Mouse (Mus musculus): ENCODE measurements at regions not wholly inside any gene's neighbourhood (a gene's known extent, or its start where the extent isn't known, plus 50 kb on each side); places are given as distances from the start of the nearest gene placed in this dataset.

DNA sequence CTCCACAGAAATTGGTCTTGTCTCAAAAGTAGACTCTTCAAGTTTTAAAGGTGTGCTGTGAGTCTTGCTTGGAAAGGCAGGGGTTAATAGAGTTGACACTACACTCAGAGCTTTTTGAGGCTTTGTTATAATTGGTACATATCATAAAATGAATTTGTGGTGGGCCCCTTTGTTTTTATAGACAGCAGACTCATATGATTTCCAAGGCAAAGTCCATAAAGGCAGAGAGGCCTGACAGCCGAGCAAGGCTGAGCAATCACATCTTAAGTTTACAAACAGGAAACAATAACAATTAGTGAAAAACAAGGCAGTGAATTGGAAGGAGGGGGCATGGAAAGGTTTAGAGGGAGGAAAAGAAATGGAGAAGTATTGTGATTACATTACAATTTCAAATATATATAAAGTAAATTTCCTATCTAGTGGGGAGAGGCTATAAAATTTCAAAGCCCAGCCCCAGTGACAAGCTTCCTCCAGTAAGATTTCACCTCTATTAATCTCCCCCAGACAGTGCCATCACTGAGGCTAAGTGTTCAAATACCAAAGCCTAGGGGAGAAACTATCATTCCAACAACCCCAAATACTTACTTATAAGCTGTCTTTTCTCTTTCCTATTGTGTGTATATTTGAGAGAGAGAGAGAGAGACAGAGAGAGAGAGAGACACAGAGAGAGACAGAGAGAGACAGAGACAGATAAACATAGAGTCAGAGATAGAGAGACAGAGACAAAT lies 91.3 kb downstream of the Rab11fip2 start:
- TF ChIP-seq CTCF (IDR thresholded peaks at IDR 0.05): no peak
- no peak for ATAC-seq
- no peaks in the 10 kb centered on the region for H3K27me3 ChIP-seq
- DNase-seq (ENCODE audit: low read depth, low spot score): no peak
- ChIA-PET POLR2A (interaction anchor here (0.5 to 0.6 kb wide), 2 partner anchors 12 to 766 kb away, joined by 3 to 4 read pairs; no protein-coding TSS in a partner anchor), CTCF (no interaction called here)
- in situ Hi-C loops (cut with MboI; ENCODE audit: low pct_unique_long_range_greater_than_20kb): no loop called here

Measured in Patski (cell line).